In the genomic region with DNA sequence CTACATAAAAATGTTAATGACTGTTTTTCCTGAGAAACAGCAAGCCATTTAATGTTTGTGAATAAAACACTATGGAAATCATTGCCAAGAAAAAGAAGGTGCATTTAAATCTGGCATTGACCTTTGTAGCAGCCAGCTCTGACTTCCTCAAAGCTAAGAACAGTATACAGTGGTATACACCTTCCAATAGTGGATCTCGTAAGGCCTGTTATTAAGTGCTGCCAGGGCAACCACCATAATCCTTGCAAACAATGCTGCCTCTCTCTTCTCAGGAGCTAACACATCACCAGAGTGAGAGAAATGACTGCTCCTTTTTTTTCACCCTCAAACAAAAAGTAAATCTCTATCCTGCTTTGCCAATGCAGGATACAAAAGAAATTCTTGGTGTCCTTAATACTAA, we compare ENCODE assay signal across 29 mouse cellular contexts.
DNase-seq lines count a peak whose midpoint lies in the region; ATAC-seq and TF ChIP-seq lines count a peak whose summit lies in the region.
"Had no signal": no experiment of that assay in that cellular context is flagged by ENCODE, and none has a peak within 500 bp of the region (broad histone marks: within the 10 kb centered on the region; RNA-seq: fewer than 3 reads in every experiment).

No protein-coding gene starts in this region.

- peak; percentile 24 for DNase-seq in forebrain, embryonic 14.5 days (ENCODE audit: low spot score)
- DNase-seq in forebrain, embryonic 11.5 days (ENCODE audit: low spot score), result no peak
- peak; percentile 16 for DNase-seq in heart, adult 11 months
- DNase-seq in heart, adult 2 months, result no peak
- peak; percentile 39 for DNase-seq in brain, embryonic 14.5 days (ENCODE audit: low read depth)
- no peak for DNase-seq in thymus, postnatal 36 days
- DNase-seq: adrenal gland, postnatal 10 days; adrenal gland, postnatal 36 days; B cell, adult 2 months; cerebellum, adult 18-20 months; cerebellum, adult 9-11 months; cerebellum, postnatal 25 days; gastrocnemius, postnatal 10 days; gastrocnemius, postnatal 36 days; heart, postnatal 10 days; heart, postnatal 36 days; kidney, adult 11 months; kidney, adult 8-10 months had no signal

- H3K4me2 ChIP-seq in forebrain, embryonic 14.5 days (ENCODE audit: low read length), result no peak overlapping the region
- H3K4me2 ChIP-seq in forebrain, embryonic 11.5 days (ENCODE audit: low read depth, low read length, severe bottlenecking), result no peak overlapping the region
- H3K4me2 ChIP-seq: embryonic facial prominence, embryonic 13.5 days; heart, embryonic 12.5 days; heart, embryonic 15.5 days; hindbrain, embryonic 13.5 days; intestine, embryonic 15.5 days had no signal

- no peak for TF ChIP-seq EP300 in heart, adult 2 months (IDR thresholded peaks at IDR 0.05; ENCODE audit: insufficient read depth, low read depth, low read length)

- H3K36me3 ChIP-seq in forebrain, embryonic 14.5 days (ENCODE audit: control insufficient read depth, insufficient read depth, low read length), result no peaks in the 10 kb centered on the region
- H3K36me3 ChIP-seq in forebrain, embryonic 11.5 days (ENCODE audit: control insufficient read depth, insufficient read depth, low read length), result no peaks in the 10 kb centered on the region
- H3K36me3 ChIP-seq in heart, adult 2 months (ENCODE audit: control insufficient read depth, insufficient read depth, low read length), result no peaks in the 10 kb centered on the region
- H3K36me3 ChIP-seq: embryonic facial prominence, embryonic 13.5 days; forebrain, embryonic 10.5 days; G1E; heart, embryonic 12.5 days; heart, embryonic 15.5 days; hindbrain, embryonic 10.5 days; hindbrain, embryonic 13.5 days; intestine, embryonic 15.5 days had no signal

- H3K27me3 ChIP-seq in forebrain, embryonic 14.5 days (replicated peaks; ENCODE audit: control insufficient read depth, insufficient read depth, low read length), result no peaks in the 10 kb centered on the region
- no peaks in the 10 kb centered on the region for H3K27me3 ChIP-seq in forebrain, embryonic 11.5 days (ENCODE audit: control insufficient read depth, insufficient read depth, low read length)
- H3K27me3 ChIP-seq in heart, adult 2 months (ENCODE audit: control insufficient read depth, insufficient read depth, low read length), result no peaks in the 10 kb centered on the region; the same call in 1 of the 2 replicates
- H3K27me3 ChIP-seq: CH12.LX; embryonic facial prominence, embryonic 13.5 days; heart, embryonic 12.5 days; heart, embryonic 15.5 days; hindbrain, embryonic 13.5 days; intestine, embryonic 15.5 days; Patski had no signal

- no peaks in the 10 kb centered on the region for H3K79me2 ChIP-seq in heart, adult 2 months (replicated peaks; ENCODE audit: control insufficient read depth, insufficient read depth, low read length)

- WGBS in forebrain, embryonic 14.5 days, result 65% methylated on average over 1 of the region's 1 CpGs
- 66% methylated on average over 1 of the region's 1 CpGs for WGBS in forebrain, embryonic 11.5 days
- 80% methylated on average over 1 of the region's 1 CpGs for WGBS in heart, adult 2 months

- no peak for ATAC-seq in forebrain, embryonic 14.5 days
- ATAC-seq in forebrain, embryonic 11.5 days (replicated peaks; ENCODE audit: low FRiP score), result no peak
- ATAC-seq: hindbrain, embryonic 16.5 days; intestine, embryonic 15.5 days; Patski had no signal

- no peak for TF ChIP-seq CTCF in heart, adult 2 months (IDR thresholded peaks at IDR 0.05)
- TF ChIP-seq CTCF in brain, embryonic 14.5 days (IDR thresholded peaks at IDR 0.05; ENCODE audit: borderline replicate concordance, extremely low read depth, insufficient read depth, insufficient read length), result no peak

- H3K9me3 ChIP-seq in forebrain, embryonic 14.5 days (replicated peaks; ENCODE audit: control insufficient read depth, low read length), result no peaks in the 10 kb centered on the region; the same call in 1 of the 2 replicates
- H3K9me3 ChIP-seq in forebrain, embryonic 11.5 days (ENCODE audit: control insufficient read depth, low read length), result no peaks in the 10 kb centered on the region; the same call in 1 of the 2 replicates
- H3K9me3 ChIP-seq: embryonic facial prominence, embryonic 13.5 days; forebrain, embryonic 10.5 days; G1E; heart, embryonic 15.5 days; hindbrain, embryonic 13.5 days; intestine, embryonic 15.5 days had no signal

- no peak overlapping the region for H3K4me3 ChIP-seq in forebrain, embryonic 14.5 days (ENCODE audit: low read depth, low read length)
- no peak overlapping the region for H3K4me3 ChIP-seq in forebrain, embryonic 11.5 days (ENCODE audit: low read depth, low read length)
- H3K4me3 ChIP-seq in heart, adult 2 months, result no peak overlapping the region
- H3K4me3 ChIP-seq: embryonic facial prominence, embryonic 13.5 days; forebrain, embryonic 10.5 days; heart, embryonic 12.5 days; heart, embryonic 15.5 days; hindbrain, embryonic 10.5 days; hindbrain, embryonic 13.5 days; intestine, embryonic 15.5 days had no signal

- intact Hi-C loops in heart, adult 2 months (cut with DNase I), result no loop called here

- H3K9ac ChIP-seq in forebrain, embryonic 14.5 days (ENCODE audit: low read length), result no peak overlapping the region
- no peak overlapping the region for H3K9ac ChIP-seq in forebrain, embryonic 11.5 days (ENCODE audit: low read length)
- no peak overlapping the region for H3K9ac ChIP-seq in heart, adult 2 months (ENCODE audit: low read depth, low read length)
- H3K9ac ChIP-seq: embryonic facial prominence, embryonic 13.5 days; heart, embryonic 12.5 days; heart, embryonic 15.5 days; hindbrain, embryonic 13.5 days; intestine, embryonic 15.5 days had no signal

- H3K4me1 ChIP-seq in forebrain, embryonic 14.5 days (ENCODE audit: control insufficient read depth, insufficient read depth, low read length), result no peaks in the 10 kb centered on the region
- H3K4me1 ChIP-seq in forebrain, embryonic 11.5 days (replicated peaks; ENCODE audit: control insufficient read depth, insufficient read depth, low read length), result no peaks in the 10 kb centered on the region
- no peaks in the 10 kb centered on the region for H3K4me1 ChIP-seq in heart, adult 2 months (ENCODE audit: control insufficient read depth, insufficient read depth, low read length)
- H3K4me1 ChIP-seq: embryonic facial prominence, embryonic 13.5 days; forebrain, embryonic 10.5 days; heart, embryonic 12.5 days; heart, embryonic 15.5 days; hindbrain, embryonic 10.5 days; hindbrain, embryonic 13.5 days; intestine, embryonic 15.5 days had no signal

- TF ChIP-seq POLR2A in heart, adult 2 months (IDR thresholded peaks at IDR 0.05; ENCODE audit: insufficient read depth, low read depth, low read length), result no peak
- TF ChIP-seq POLR2A in brain, embryonic 14.5 days (IDR thresholded peaks at IDR 0.05; ENCODE audit: borderline replicate concordance, extremely low read depth, insufficient read depth, insufficient read length, poor library complexity, severe bottlenecking), result no peak

- H3K27ac ChIP-seq in forebrain, embryonic 14.5 days (ENCODE audit: low read depth, low read length), result no peak overlapping the region
- H3K27ac ChIP-seq in forebrain, embryonic 11.5 days (ENCODE audit: low read depth, low read length), result no peak overlapping the region
- no peak overlapping the region for H3K27ac ChIP-seq in heart, adult 2 months
- H3K27ac ChIP-seq: embryonic facial prominence, embryonic 13.5 days; forebrain, embryonic 10.5 days; heart, embryonic 15.5 days; hindbrain, embryonic 10.5 days; hindbrain, embryonic 13.5 days; intestine, embryonic 15.5 days had no signal

Comparison
In these comparisons a context has a peak if more than half of its experiments do, and no peak if none do; other contexts are left out.
1. DNase-seq: peak in forebrain, embryonic 14.5 days (single experiment), heart, adult 11 months (single experiment) and brain, embryonic 14.5 days (single experiment); none in forebrain, embryonic 11.5 days (single experiment), heart, adult 2 months (0 of 2) and thymus, postnatal 36 days (0 of 2).